Comparison of ENCODE assay signal across 21 mouse cellular contexts in the genomic region with DNA sequence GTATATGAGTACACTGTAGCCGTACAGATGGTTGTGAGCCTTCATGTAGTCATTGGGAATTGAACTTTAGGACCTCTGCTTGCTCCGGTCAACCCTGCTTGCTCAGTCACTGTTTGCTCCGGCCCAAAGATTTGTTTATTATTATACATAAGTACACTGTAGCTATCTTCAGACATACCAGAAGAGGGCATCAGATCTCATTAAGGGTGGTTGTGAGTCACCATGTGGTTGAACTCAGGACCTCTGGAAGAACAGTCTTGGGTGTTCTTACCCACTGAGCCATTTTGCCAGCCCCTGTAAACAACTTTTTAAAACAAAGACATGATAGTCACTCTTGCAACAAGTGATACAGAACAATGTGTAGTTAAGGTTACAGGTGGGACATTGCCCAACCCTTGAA. TPM values are rescaled to one million over a fixed set of nuclear protein-coding genes. Genes with fewer than 3 reads are reported as not detected.
"Had no signal": no experiment of that assay in that cellular context is flagged by ENCODE, and none has a peak within 500 bp of the region (broad histone marks: within the 10 kb centered on the region; RNA-seq: fewer than 3 reads in every experiment).

No protein-coding gene starts in this region.

- H3K9me3 ChIP-seq: midbrain, embryonic 10.5 days; midbrain, embryonic 12.5 days; neural tube, embryonic 13.5 days; neural tube, embryonic 15.5 days had no signal

- H3K27me3 ChIP-seq: neural tube, embryonic 15.5 days had no signal

- DNase-seq: lung, adult 18-20 months; lung, embryonic 14.5 days; lung, postnatal 10 days; lung, postnatal 4 days; midbrain, embryonic 14.5 days; retina, postnatal 1 day; right cerebral cortex, adult 18-20 months; right cerebral cortex, postnatal 25 days; right cerebral cortex, postnatal 4 days; spleen, adult 18-20 months; thymus, adult 2 months; thymus, postnatal 25 days had no signal

- H3K4me3 ChIP-seq: midbrain, embryonic 10.5 days; midbrain, embryonic 12.5 days; myocyte; neural tube, embryonic 13.5 days; neural tube, embryonic 15.5 days had no signal

- H3K4me2 ChIP-seq: lung, embryonic 14.5 days; midbrain, embryonic 12.5 days; neural tube, embryonic 13.5 days; neural tube, embryonic 15.5 days had no signal

- H3K36me3 ChIP-seq: midbrain, embryonic 10.5 days; midbrain, embryonic 12.5 days; neural tube, embryonic 13.5 days; neural tube, embryonic 15.5 days had no signal

- H3K9ac ChIP-seq: lung, embryonic 14.5 days; midbrain, embryonic 12.5 days; neural tube, embryonic 15.5 days had no signal

- H3K27ac ChIP-seq: midbrain, embryonic 10.5 days; midbrain, embryonic 12.5 days; neural tube, embryonic 13.5 days; neural tube, embryonic 15.5 days had no signal

- ATAC-seq: midbrain, embryonic 16.5 days had no signal

RNA-seq across cellular contexts. Expression of gene Odf3l1, which starts 32.6 kb away (rescaled TPM):
- total RNA-seq: megakaryocyte, adult 5-6 weeks; megakaryocyte-erythroid progenitor cell, adult 5-6 weeks had no signal
- polyA plus RNA-seq: midbrain, embryonic 10.5 days; midbrain, embryonic 12.5 days; midbrain, embryonic 14.5 days; midbrain, embryonic 16.5 days; neural tube, embryonic 11.5 days; neural tube, embryonic 13.5 days had no signal

RNA-seq across cellular contexts. Expression of gene Cspg4, which starts 32.9 kb away (rescaled TPM):
- total RNA-seq: megakaryocyte, adult 5-6 weeks; megakaryocyte-erythroid progenitor cell, adult 5-6 weeks had no signal

RNA-seq across cellular contexts. Expression of gene Lingo1, which starts 35.6 kb away (rescaled TPM):
- total RNA-seq: megakaryocyte, adult 5-6 weeks; megakaryocyte-erythroid progenitor cell, adult 5-6 weeks had no signal
